15 mouse cellular contexts compared by ENCODE assay signal in genomic region chr2:143955004-143955403, GRCm38 (mm10).
"Had no signal": no experiment of that assay in that cellular context is flagged by ENCODE, and none has a peak within 500 bp of the region (broad histone marks: within the 10 kb centered on the region; RNA-seq: fewer than 3 reads in every experiment).

No protein-coding gene starts in this region.

- H3K9ac ChIP-seq: limb, embryonic 15.5 days; liver, embryonic 12.5 days; lung, embryonic 14.5 days; neural tube, embryonic 15.5 days had no signal

- ATAC-seq: liver, embryonic 12.5 days had no signal

- H3K4me3 ChIP-seq: limb, embryonic 15.5 days; liver, embryonic 12.5 days; midbrain, embryonic 10.5 days; myocyte; neural tube, embryonic 15.5 days had no signal

- H3K9me3 ChIP-seq: limb, embryonic 15.5 days; neural tube, embryonic 15.5 days had no signal

- H3K4me1 ChIP-seq: midbrain, embryonic 10.5 days; neural tube, embryonic 15.5 days had no signal

- H3K27ac ChIP-seq: limb, embryonic 15.5 days; liver, embryonic 12.5 days; midbrain, embryonic 10.5 days; neural tube, embryonic 15.5 days had no signal

- H3K27me3 ChIP-seq: limb, embryonic 15.5 days; liver, embryonic 12.5 days; neural tube, embryonic 15.5 days had no signal

- H3K4me2 ChIP-seq: limb, embryonic 15.5 days; liver, embryonic 12.5 days; lung, embryonic 14.5 days; neural tube, embryonic 15.5 days had no signal

- DNase-seq: layer of hippocampus, adult 9-11 months; layer of hippocampus, postnatal 36 days; lung, embryonic 14.5 days; lung, postnatal 10 days; lung, postnatal 4 days; midbrain, embryonic 14.5 days; right cerebral cortex, adult 18-20 months; right cerebral cortex, postnatal 25 days; thymus, adult 18-20 months; thymus, postnatal 14 days had no signal
